Mouse (Mus musculus) kidney, embryonic 16.5 days (tissue): ENCODE results near the gene Klc1. TPM values are rescaled to one million over a fixed set of nuclear protein-coding genes. Genes with fewer than 3 reads are reported as not detected.

Experiments
- ATAC-seq: fragments of 200-750 bp; cut with Nextera tagmentation; 2 replicates; pipeline ENCODE4 v1.8.0; 2017; ENCODE audit warnings: moderate TSS enrichment; ENCODE audit not compliant: low FRiP score, low TSS enrichment
- H3K27ac ChIP-seq: fragments of 300-500 bp; sonication (generic); 2 replicates; pipeline ENCODE4 v1.5.1; 2014; ENCODE audit warnings: low read length
- H3K27me3 ChIP-seq: fragments of 300-500 bp; sonication (generic); 2 replicates; pipeline ENCODE4 v1.6.1; 2014; ENCODE audit warnings: low read length, control low read depth, mixed read lengths; ENCODE audit not compliant: insufficient read depth
- H3K36me3 ChIP-seq: fragments of 300-500 bp; sonication (generic); 2 replicates; pipeline ENCODE4 v1.6.1; 2014; ENCODE audit warnings: low read length, control low read depth, mixed read lengths; ENCODE audit not compliant: insufficient read depth
- H3K4me1 ChIP-seq: fragments of 300-500 bp; sonication (generic); 2 replicates; pipeline ENCODE4 v1.6.1; 2014; ENCODE audit warnings: low read length, control low read depth, mixed read lengths; ENCODE audit not compliant: insufficient read depth
- H3K4me2 ChIP-seq: fragments of 300-500 bp; sonication (generic); replicated peaks from 2 replicates; pipeline ENCODE4 v1.6.1; 2014; ENCODE audit warnings: low read depth, low read length
- H3K4me3 ChIP-seq: fragments of 300-500 bp; sonication (generic); 2 replicates; pipeline ENCODE4 v1.5.1; 2014; ENCODE audit warnings: mild to moderate bottlenecking, low read length
- H3K9ac ChIP-seq: fragments of 300-500 bp; sonication (generic); replicated peaks from 2 replicates; pipeline ENCODE4 v1.6.1; 2014; ENCODE audit warnings: low read length
- H3K9me3 ChIP-seq: fragments of 300-500 bp; sonication (generic); 2 replicates; pipeline ENCODE4 v1.6.1; 2016; ENCODE audit warnings: low read length, control low read depth
- WGBS: fragments of 180-500 bp; shearing (Covaris S2); extraction: QIAGEN DNeasy Blood & Tissue Kit; methylation state at CpG from one replicate; pipeline ENCODE4 v1.1.7; 2014; 5-methylcytosine and 5-hydroxymethylcytosine counted together
- polyA plus RNA-seq: library from polyadenylated mRNA; unstranded; fragments of >200 nt; fragmentation: Nextera tagmentation; extraction: Ambion mirVana; gene quantifications from 2 replicates; pipeline ENCODE4 v1.2.1, GENCODE M21; 2015

Klc1 gene
- polyA plus RNA-seq, 1 experiment from 2014 or later = 101 TPM

GRCm38 (mm10) chr12:111800459-111801183, 42.0 kb downstream of the Klc1 start:
- WGBS = 71% methylated on average over 10 of the region's 10 CpGs
- no peak overlapping the region for H3K9ac ChIP-seq
- no peak overlapping the region for H3K4me2 ChIP-seq
- peak overlapping the region; percentile 11; the same call in 1 of the 2 replicates for H3K27ac ChIP-seq
- H3K36me3 ChIP-seq = peaks cover 61% of the 10 kb centered on the region
- no peaks in the 10 kb centered on the region for H3K4me1 ChIP-seq
- no peaks in the 10 kb centered on the region for H3K9me3 ChIP-seq
- H3K4me3 ChIP-seq = no peak overlapping the region
- peak; percentile 49; the same call in 1 of the 2 replicates for ATAC-seq
- H3K27me3 ChIP-seq = no peaks in the 10 kb centered on the region

DNA sequence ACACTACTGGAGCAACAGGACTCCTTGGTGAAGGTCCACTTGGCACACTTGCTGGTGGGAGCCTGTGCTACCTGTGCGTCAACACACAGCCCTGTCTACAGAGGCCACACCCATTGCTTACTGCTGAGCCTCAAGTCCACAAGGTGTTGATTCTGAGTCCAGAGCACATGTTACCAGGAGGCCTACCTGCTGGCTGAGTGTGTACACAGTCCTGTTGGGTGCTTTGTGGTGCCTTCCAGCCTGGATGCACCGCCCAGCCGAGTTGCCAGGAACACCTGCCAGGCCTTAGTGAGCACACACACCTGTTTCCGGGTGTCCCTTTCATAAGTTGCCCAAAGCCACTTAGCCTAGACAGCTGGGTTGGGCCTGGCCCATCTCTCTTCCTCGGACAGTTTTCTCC, 44.9 kb downstream of the Klc1 start:
- Histone ChIP-seq H3K27me3 (no peaks in the 10 kb centered on the region), H3K9me3 (no peaks in the 10 kb centered on the region), H3K27ac (no peak overlapping the region), H3K36me3 (peaks cover 72% of the 10 kb centered on the region), H3K4me1 (no peaks in the 10 kb centered on the region), H3K4me2 (no peak overlapping the region), H3K9ac (no peak overlapping the region), H3K4me3 (no peak overlapping the region)
- 85% methylated on average over 5 of the region's 5 CpGs for WGBS
- no peak; the same call in 1 of the 2 replicates for ATAC-seq

GRCm38 (mm10) chr12:111808775-111809174, 50.1 kb downstream of the Klc1 start:
- ATAC-seq = no peak
- H3K36me3 ChIP-seq = peaks cover 40% of the 10 kb centered on the region
- H3K4me2 ChIP-seq = no peak overlapping the region
- H3K9ac ChIP-seq = no peak overlapping the region
- H3K4me1 ChIP-seq = peaks cover 22% of the 10 kb centered on the region
- no peak overlapping the region for H3K4me3 ChIP-seq
- no peaks in the 10 kb centered on the region for H3K9me3 ChIP-seq
- no peak overlapping the region for H3K27ac ChIP-seq
- no peaks in the 10 kb centered on the region for H3K27me3 ChIP-seq
- WGBS = 91% methylated on average over 6 of the region's 6 CpGs

GRCm38 (mm10) chr12:111809762-111810161, 51.1 kb downstream of the Klc1 start:
- H3K4me2 ChIP-seq = no peak overlapping the region
- H3K9me3 ChIP-seq = no peaks in the 10 kb centered on the region
- no peaks in the 10 kb centered on the region for H3K27me3 ChIP-seq
- H3K36me3 ChIP-seq = peaks cover 32% of the 10 kb centered on the region
- peaks cover 22% of the 10 kb centered on the region for H3K4me1 ChIP-seq
- peak overlapping the region; percentile 19; the same call in 1 of the 2 replicates for H3K9ac ChIP-seq
- peak overlapping the region; percentile 45 for H3K27ac ChIP-seq
- ATAC-seq = peak; percentile 46
- H3K4me3 ChIP-seq = no peak overlapping the region
- 4% methylated on average over 9 of the region's 9 CpGs for WGBS

DNA sequence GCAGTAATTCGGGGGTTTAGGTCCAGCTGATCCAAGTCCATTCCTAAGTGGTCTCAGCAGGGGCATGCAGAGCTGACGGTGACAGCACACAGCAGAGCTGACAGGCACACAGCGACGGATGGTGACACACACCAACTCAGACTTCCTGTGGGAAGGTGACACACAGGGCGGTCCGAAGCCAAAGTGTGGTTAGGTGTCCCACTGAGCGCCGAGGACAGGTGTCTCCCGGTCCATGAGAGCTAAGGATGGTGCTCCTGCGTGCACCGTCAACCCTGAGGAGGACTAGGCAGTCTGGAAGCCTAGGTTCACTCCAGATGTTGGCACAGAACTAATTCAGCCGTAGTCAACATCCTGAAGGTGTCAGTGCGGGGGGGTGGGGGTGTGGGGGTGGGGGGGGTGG, 53.4 kb downstream of the Klc1 start:
- Histone ChIP-seq H3K4me2 (no peak overlapping the region), H3K27me3 (no peaks in the 10 kb centered on the region), H3K9me3 (no peaks in the 10 kb centered on the region), H3K9ac (no peak overlapping the region; the same call in 1 of the 2 replicates), H3K4me1 (peaks cover 43% of the 10 kb centered on the region), H3K4me3 (no peak overlapping the region), H3K27ac (no peak overlapping the region), H3K36me3 (peaks cover 16% of the 10 kb centered on the region)
- 86% methylated on average over 13 of the region's 13 CpGs for WGBS
- no peak for ATAC-seq

- Histone ChIP-seq H3K4me3 (peak overlapping the region; percentile 76), H3K27me3 (no peaks in the 10 kb centered on the region), H3K9ac (peak overlapping the region; percentile 73), H3K36me3 (peaks cover 11% of the 10 kb centered on the region), H3K9me3 (no peaks in the 10 kb centered on the region), H3K4me1 (peaks cover 45% of the 10 kb centered on the region), H3K4me2 (peak overlapping the region; percentile 86), H3K27ac (no peak overlapping the region)
- 60% methylated on average over 12 of the region's 12 CpGs for WGBS
- ATAC-seq = no peak
Observed at GRCm38 (mm10) chr12:111812611-111813010, 54.0 kb downstream of the Klc1 start.

DNA sequence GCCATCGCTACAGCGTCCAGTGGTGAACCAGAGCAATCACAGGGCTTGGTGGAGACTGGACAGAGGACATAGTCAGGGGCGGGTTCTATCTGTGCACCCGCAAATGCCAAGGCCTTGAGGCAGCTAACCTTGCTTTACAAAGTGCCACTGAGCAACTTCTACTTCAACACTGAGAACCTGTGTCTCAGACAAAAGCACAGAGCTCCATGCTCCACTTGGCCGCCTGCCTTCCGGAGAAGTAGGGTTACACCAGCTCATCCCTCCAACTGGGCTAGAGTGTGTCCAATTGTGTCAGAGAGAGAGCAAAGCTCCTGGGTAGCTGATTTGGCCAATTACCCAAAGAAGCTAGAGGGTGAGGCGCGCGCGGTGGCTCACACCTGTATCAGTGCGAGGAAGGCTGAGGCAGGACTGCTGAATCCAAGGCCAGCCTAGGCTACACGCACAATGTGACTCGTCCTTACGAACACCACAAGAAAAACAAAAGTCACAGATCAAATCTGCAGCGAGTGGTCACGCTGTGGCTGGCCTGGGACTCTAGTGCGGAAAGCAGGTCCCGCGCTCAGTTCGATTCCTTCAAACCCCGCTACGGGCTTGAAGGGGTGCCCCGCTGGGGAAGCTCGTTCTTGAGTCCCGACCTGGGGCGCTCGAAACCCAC, 54.6 kb downstream of the Klc1 start:
- no peaks in the 10 kb centered on the region for H3K27me3 ChIP-seq
- H3K9me3 ChIP-seq = no peaks in the 10 kb centered on the region
- peaks cover 8% of the 10 kb centered on the region for H3K36me3 ChIP-seq
- H3K4me3 ChIP-seq = peak overlapping the region; percentile 76
- H3K9ac ChIP-seq = peak overlapping the region; percentile 73
- no peak for ATAC-seq
- H3K27ac ChIP-seq = 0 out of 2 replicates have a peak overlapping the region, but pooled peaks have one; percentile 21
- H3K4me2 ChIP-seq = peak overlapping the region; percentile 86
- WGBS = 4% methylated on average over 27 of the region's 27 CpGs
- H3K4me1 ChIP-seq = peaks cover 45% of the 10 kb centered on the region

- Histone ChIP-seq H3K27me3 (no peaks in the 10 kb centered on the region), H3K4me3 (peak within 1 kb of the TSS; percentile 76), H3K4me2 (peak within 1 kb of the TSS; percentile 86), H3K27ac (peak within 1 kb of the TSS; percentile 96), H3K36me3 (peaks cover 3% of the 10 kb centered on the region; the same call in 1 of the 2 replicates), H3K4me1 (peaks cover 53% of the 10 kb centered on the region), H3K9ac (peak within 1 kb of the TSS; percentile 92), H3K9me3 (no peaks in the 10 kb centered on the region)
- peak; percentile 98 for ATAC-seq
- WGBS = under 1% methylated on average over 80 of the region's 87 CpGs
Observed at GRCm38 (mm10) chr12:111813766-111814617, 55.3 kb downstream of the Klc1 start, which contains the start of the genes Xrcc3 and Zfyve21. TSS of gene Xrcc3 (minus strand) at chr12:111813873. TSS of gene Zfyve21 (plus strand) at chr12:111814170.
